Mouse (Mus musculus) B cell, adult 67 days (primary cell): ENCODE data around the gene Ube2cbp. TPM values are rescaled to one million over a fixed set of nuclear protein-coding genes. Genes with fewer than 3 reads are reported as not detected.

Experiments
- total RNA-seq, 2 experiments: library from RNA; stranded (reverse); gene quantifications; 4 replicates each; pipeline ENCODE4 v1.2.4; 2023

Ube2cbp gene
- total RNA-seq, result 1 to 10 TPM; 2.8 to 3.3 TPM

DNA sequence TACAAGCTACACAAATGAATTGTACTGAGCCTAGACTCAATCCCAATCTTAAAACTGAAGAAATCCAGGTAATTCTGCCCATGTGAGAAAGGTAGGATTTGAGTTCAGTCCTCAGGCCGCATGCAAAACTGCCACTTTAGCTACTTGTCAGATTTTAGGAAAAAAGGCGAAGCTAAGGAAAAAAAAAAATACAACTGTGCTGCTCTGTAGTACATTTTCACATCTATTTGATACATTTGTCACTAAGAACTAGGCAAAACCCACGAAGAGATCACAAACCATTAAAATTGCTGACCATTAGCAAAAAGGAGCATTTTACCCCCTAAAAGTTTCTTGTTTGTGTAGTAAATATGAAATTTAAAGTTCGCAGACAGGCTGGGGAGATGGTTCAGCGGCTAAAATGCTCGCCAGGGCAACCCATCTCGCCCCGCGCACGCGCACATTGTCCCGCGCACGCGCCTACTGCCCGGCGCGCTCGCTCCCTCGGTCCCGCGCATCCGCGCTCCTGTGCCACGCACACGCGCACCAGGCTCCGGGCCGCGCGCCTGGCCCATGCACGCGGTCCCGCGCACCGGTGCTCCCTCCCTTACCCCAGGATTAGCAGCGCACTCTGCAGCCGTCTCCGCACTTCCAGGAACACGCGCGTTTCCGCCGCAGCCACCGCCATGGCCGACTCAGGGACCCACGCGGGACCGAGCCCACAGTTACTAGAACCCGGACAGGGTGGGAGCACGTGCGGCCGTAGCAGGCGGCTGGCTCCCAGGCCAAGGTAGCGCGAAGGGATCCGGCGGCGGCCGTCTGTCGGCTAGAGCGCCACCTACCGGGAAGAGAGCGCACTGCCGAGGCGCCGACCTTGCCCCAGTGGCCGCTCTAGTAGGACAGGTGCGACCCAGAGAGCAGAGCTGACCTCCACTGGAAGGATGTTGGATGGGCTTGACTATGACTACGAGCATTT, at the start of gene Ube2cbp:
Gene Ube2cbp, minus strand, starts transcription at position 800 of the 955 bp plus-strand sequence.

GRCm38 (mm10) chr9:86466990-86467870, 2.5 kb upstream of the Ube2cbp start, which contains the start of gene Dop1a:
Dop1a (plus strand) TSS chr9:86467154.

Other genes with a start within 250 kb of the Ube2cbp start
- 10 to 100 TPM; 65.3 to 71.3 TPM for gene Dop1a, start 2.2 kb upstream of the Ube2cbp start, total RNA-seq
- 10 to 100 TPM; 13.6 to 18.5 TPM for gene Pgm3, start 106.9 kb upstream of the Ube2cbp start, total RNA-seq
- gene Rwdd2a, start 107.0 kb upstream of the Ube2cbp start, total RNA-seq, result 1 to 10 TPM; 1.2 TPM
- gene Me1, start 231.0 kb upstream of the Ube2cbp start, total RNA-seq, result not detected